Mouse (Mus musculus) ES-E14 (cell line): ENCODE results near the gene Pcgf3.

Experiments used
- HCFC1 ChIP-seq: IDR thresholded peaks from 2 replicates; pipeline ENCODE4 v1.6.1; 2012; ENCODE audit warnings: low read length, inconsistent platforms, borderline replicate concordance; ENCODE audit not compliant: insufficient read depth
- MAFK ChIP-seq: IDR thresholded peaks from 2 replicates; pipeline ENCODE4 v1.6.1; 2014; ENCODE audit warnings: mild to moderate bottlenecking, low read depth, low read length, inconsistent platforms; ENCODE audit not compliant: insufficient read depth
- ZC3H11A ChIP-seq: IDR thresholded peaks from 2 replicates; pipeline ENCODE4 v1.6.1; 2012; ENCODE audit warnings: low read depth, mild to moderate bottlenecking, inconsistent platforms, low read length, borderline replicate concordance
- ZNF384 ChIP-seq: IDR thresholded peaks from 2 replicates; pipeline ENCODE4 v1.6.1; 2012; ENCODE audit warnings: low read depth, low read length, inconsistent platforms

DNA sequence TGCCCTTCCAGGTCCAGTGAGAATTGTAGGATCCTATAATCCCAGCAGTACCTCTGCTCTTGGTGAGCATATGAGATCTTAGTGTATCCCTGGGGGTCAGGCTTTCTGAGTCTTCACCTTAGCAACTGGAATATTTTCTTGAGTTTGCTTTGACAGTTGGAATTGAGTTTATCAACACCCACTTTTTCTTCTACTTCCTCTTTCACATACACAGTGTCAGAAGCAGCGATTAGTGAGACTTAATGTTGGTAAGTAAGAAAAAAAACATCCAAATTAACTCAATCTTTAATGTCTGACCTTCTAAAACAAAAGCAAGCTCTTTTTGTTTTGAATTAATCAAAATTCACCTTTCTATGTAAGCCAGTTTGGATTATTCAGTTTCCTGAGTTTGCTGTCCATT lies 40.5 kb downstream of the Pcgf3 start:
- no peak for TF ChIP-seq ZC3H11A
- no peak for TF ChIP-seq MAFK
- TF ChIP-seq HCFC1, result no peak
- TF ChIP-seq ZNF384, result no peak
